ENCODE assay signal across 9 mouse cellular contexts in genomic region chr2:134692125-134692524, GRCm38 (mm10).
"Had no signal": no experiment of that assay in that cellular context is flagged by ENCODE, and none has a peak within 500 bp of the region (broad histone marks: within the 10 kb centered on the region; RNA-seq: fewer than 3 reads in every experiment).

No protein-coding gene starts in this region.

- DNase-seq: kidney, adult 2 months; kidney, postnatal 14 days; layer of hippocampus, adult 9-11 months; layer of hippocampus, postnatal 36 days; liver; right cerebral cortex, postnatal 14 days; thymus, postnatal 36 days had no signal

- ATAC-seq: intestine, embryonic 16.5 days; midbrain, embryonic 15.5 days had no signal
